Mouse (Mus musculus) spleen, adult 2 months (tissue): ENCODE measurements around the gene Ugt1a1.
"Not testable (repeated sequence)": the region's sequence is repeated elsewhere in the genome, so short reads cannot be mapped to it uniquely, and the experiment has no call there.

Experiments used
- CTCF ChIP-seq: fragments of 200-500 bp; IDR thresholded peaks from 2 replicates; pipeline ENCODE4 v1.5.1; 2011; ENCODE audit warnings: mild to moderate bottlenecking, inconsistent platforms; ENCODE audit not compliant: insufficient read depth, insufficient read length, insufficient replicate concordance; ENCODE audit errors: extremely low read depth
- POLR2A ChIP-seq: fragments of 200-500 bp; IDR thresholded peaks from 2 replicates; pipeline ENCODE4 v1.6.1; 2011; ENCODE audit warnings: low read depth, low read length, inconsistent platforms

- not testable (repeated sequence) for TF ChIP-seq CTCF, POLR2A
Observed at GRCm38 (mm10) chr1:88225301-88225700, 13.5 kb downstream of the Ugt1a1 start.
